Mouse (Mus musculus): ENCODE data around the gene Srpr.

The Srpr gene

DNA sequence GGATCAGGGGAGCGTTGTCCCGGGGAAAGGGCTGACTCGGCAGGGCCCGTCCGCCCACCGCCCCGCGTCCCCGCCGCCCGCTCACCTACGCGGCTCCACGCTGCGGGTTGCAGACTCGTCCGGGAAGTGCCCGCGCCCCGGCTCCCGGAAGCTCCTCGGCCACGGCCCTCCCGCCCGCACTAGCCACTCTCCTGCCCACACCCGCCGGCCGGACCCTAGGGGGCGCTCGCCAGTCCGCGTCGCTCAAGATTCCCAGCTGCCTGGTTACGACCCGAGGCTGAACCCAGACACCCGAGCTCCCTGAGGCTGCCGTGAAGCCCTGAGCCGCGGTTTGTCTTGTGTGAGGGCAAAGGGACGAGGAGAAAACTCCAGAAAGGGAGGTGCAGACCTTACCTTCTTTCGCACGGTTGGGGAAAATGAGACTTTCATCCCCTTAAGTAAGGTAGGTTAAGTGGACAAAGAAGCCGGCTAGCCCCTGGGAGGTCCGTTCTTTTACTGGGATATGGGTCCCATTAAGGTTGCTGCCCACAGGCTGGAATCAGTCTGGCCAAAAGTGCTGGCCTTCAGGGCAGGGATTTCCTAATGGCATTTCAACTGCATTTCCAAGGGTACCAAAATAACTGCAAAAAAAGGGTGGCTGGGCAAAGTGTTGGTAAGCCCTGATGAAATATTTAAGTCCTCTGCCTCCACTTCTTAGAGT is at the start of gene Srpr, which contains the start of gene Tirap:
TSS of gene Srpr (plus strand) at position 404 of the 700 bp plus-strand sequence.
TSS of gene Tirap (minus strand) at position 520 of the 700 bp plus-strand sequence.
- DNase-seq (ENCODE audit: low spot score in 2 of 2): peak; percentile 85 to 90

DNA sequence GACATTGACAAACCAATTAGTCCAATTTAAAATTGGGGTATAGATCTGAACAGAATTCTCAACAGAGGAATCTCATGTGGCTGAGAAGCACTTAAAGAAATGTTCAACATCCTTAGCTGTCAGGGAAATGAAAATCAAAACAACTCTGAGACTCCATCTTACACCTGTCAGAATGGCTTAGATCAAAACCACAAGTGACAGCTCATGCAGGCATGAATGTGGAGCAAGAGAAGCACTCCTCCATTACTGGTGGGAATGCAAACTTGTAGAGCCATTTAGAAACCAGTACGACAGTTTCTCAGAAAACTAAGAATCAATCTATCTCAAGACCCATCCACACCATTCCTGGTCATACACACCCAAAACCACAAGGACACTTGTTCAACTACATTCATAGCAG is 47.1 kb upstream of the Srpr start:
- no peak for DNase-seq (ENCODE audit: low spot score in 2 of 2)

DNA sequence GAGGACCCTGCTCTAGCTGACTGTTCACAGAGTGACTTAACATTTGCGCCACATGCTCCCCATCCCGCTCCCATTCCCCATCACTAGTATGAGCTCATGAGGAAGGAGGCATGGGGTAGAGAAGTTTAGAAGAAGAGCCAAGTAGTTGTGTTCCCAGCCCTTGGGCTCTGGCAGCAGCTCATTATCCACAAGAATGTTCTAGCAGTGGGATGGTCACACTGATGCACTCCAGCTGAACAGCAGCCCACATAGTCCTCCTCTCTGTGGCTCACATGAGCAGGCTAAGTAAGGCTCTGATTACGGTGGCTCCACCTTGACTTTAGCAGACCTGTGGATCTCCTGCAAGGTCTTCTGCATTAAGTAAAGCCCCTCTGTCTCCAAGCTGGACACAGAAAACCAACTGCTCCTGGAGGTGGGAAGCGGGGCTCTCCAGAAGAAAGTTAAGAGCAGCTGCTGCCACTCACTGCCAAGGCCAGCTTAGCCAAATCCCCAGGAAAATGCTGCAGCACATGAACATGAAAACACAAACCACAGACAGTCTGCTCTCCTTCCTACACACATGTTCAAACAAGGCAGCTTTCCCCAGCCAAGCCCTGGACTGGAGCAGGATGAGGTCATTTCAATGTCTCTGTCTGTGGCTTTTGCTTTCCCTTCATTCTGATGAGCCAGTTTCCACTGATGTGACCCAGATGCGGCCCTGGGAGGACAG is 43.8 kb upstream of the Srpr start:
- DNase-seq (ENCODE audit: low spot score in 2 of 2): no peak

DNA sequence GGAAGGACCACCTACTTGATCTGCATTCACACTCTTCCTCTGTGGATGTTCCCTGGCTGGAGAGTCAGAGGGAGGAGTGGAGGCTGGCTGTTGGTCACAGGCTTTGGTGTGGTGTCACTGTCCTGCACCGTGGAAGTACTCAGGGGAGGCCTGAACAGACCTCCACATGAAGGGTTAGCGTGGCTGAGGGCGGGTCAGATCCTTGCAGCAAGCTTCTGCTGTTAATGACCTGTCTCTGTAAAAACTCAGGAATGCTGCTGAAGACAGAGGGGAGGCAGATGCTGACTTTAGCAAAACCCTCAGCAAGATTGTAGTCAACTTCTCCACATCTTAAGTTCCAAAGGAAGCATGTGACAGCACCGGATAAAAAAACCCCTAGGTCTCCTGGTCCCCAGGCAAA is 43.1 kb upstream of the Srpr start:
- DNase-seq (ENCODE audit: low spot score in 2 of 2): no peak

DNA sequence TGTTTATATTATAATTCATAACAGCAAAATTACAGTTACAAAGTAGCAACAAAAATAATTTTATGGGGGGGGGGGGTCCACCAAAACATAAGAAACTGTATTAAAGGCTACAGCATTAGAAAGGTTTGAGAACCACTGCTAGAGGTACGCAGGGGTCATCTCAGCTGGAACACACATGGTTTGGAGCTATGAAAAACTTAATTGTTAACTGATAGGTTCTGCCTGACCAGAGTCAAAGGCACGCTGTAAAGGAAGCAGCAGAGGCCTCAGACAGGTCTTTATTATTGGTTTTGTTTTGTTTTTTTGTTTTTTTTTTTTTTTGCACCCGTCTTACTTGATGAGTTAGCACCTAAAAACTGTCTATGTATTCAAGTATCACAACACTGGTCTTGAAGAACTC is 41.5 kb upstream of the Srpr start:
- no peak for DNase-seq (ENCODE audit: low spot score in 2 of 2)

DNA sequence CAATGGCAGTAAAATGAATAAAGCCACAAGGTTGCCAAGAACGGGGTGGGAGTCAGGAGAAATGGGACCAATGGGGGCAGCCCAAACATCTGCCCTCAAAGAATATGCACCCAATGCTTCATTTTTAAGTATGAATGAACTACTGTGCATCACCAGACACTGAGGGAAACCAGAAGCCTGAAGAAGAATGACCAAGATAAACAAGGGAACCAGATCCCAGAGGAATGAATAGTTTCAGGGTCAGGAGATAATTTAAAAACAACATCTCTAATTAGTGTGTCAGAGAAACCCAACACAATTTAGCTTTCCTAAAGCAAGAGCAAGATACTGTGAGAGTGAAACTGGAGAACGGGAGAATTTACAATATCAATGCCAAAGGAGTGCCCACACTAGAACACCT is 39.3 kb upstream of the Srpr start:
- DNase-seq (ENCODE audit: low spot score in 2 of 2): no peak

DNA sequence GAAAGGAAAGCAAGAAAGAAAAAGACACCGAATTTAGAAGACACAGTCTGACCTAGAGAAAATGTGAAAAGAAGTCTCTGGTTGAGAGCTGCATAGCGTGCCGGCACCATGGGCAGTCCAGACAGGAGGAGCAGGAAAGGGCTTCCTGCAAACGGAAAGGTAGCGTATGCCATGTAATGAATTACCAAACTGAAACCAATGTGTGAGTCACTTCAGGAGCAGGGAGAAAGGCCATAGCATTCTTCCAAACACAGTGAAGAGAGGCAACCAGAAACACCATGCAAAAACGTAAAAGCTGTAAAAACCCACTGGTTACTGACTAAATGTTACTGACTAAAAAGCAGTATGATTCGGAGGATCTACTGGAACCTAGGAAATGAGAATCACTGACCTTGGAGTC is 38.3 kb upstream of the Srpr start:
- no peak for DNase-seq (ENCODE audit: low spot score in 2 of 2)

DNA sequence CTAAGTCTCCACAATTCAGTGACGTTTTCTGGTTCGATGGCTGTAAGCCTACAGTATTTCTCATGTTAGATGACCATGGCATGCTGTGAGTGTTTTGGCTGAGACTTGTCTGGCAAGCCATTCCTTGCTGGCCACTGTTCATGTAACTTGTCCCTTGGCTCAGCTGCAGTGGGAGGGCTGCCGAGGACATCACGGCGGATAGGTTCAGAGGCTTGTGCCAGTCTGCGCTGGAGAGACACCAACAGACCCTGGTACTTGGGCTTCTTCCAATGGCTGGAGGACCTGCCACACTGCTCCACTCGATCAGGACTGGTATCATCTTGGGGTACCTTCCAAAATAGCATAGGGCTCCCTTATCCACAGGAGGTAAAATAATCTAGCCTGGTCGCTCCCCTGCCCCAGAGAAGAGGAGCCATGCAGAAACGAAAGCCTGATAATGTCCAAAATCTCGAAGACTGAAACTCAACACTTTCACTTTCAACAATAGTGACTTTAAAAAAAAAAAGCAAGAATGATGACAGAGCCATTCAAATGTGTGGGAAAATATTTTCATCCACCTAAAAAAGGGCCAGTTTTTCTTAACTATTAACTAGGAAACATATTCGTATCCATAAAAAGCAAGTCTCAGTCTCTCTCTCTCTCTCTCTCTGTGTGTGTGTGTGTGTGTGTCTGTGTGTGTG is 36.8 kb upstream of the Srpr start:
- no peak for DNase-seq (ENCODE audit: low spot score in 2 of 2)

DNA sequence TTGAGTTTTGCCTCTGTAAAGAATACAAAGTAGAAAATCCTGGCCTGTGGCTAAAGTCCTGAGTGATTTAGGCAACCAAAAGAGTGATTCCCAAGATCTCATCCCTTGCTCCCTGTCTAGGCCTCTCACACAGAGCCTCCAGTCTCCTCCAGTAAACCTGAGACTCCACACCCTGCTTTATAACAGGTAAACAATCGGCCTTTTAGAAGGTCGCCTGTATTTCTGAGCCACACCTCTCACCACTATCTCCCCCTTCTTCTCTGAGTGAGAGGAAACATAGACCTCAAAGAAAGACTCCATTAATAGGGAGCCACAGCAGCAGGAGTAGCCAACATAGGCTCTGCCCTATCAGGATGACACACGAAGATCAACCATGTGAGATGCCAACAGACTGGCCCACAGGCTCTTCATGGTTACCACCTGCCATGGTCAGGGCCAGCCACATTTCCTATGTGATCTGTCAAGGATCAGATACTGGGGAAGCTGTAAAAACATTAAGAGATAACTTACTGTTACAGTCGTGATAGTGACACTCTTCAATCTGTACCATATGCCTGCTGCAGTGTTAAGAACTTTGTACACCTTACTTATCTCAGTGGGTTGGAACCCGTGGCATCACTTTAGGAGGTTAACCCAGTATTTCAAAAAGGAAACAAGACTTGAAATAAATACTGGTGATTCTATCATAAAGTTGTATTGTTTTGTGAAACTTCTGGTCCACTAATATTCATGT is 35.7 kb upstream of the Srpr start:
- no peak for DNase-seq (ENCODE audit: low spot score in 2 of 2)

DNA sequence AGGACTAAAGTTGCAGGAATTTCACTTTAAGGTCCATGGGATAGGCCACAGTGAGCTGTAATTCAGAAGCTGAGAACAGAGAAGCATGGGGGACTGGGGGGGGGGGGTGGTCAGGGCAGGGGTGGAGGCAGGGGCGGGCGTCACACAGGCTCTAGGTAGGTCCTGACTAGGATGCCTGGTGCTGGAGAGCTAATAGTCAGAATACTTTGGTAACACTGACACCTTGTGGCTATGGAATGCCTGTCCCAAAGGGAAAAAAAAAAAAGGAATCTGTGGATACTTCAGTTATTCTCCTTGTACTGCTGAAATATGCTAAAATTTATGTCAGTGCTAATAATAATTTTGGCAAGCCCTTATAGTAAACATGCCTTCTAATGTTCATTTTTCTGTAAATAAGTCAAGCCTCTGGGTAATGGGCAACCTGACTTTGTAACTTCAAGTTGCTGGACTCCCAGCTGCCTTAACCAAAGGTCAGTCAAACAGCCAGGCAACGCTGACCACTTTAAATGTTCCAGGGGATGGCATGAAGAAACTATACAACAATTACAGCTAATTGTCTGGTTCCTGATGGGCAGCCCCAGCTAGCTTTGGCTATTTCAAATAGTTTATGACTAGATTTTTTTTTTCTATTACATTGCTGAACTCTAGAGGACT is 33.7 kb upstream of the Srpr start:
- DNase-seq (ENCODE audit: low spot score in 2 of 2): no peak

DNA sequence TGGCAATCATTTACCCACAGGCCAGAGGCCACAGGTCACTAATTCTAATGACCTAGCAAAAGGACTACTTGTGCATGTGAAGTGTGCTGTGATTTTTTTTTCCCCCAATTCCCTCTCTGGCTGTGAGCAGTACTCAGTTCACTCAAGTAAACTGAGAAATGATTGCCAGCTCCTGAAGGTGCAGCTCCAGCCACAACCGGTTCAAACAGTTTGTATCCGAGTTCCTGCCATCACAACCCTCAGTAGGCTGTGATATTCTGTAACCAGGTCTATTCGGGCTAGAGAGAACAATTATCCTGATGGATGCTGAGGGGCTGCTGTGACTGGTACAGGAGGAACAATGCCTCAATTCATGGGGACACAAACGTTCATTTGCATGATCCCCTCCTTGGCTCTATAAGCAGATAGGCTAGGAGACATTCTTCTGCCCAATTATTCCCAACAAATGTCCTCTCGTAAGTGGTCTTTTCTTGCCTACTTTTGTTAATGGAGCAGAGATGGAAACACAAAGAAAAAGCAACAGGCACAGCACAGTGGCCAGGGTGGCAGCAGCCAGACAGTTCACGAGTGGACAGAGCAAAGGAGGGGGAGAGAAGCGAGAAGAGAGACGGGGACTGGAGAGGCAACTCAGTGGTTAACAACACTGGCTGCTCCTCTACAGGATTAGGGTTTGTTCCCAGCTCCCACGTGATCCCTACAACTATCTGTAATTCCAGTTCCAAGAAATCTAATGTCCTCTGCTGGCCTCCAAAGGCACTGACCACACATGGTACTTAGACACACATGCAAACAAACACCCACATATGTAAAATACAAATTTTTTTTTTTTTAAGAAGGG is 33.0 kb upstream of the Srpr start:
- no peak for DNase-seq (ENCODE audit: low spot score in 2 of 2)

DNA sequence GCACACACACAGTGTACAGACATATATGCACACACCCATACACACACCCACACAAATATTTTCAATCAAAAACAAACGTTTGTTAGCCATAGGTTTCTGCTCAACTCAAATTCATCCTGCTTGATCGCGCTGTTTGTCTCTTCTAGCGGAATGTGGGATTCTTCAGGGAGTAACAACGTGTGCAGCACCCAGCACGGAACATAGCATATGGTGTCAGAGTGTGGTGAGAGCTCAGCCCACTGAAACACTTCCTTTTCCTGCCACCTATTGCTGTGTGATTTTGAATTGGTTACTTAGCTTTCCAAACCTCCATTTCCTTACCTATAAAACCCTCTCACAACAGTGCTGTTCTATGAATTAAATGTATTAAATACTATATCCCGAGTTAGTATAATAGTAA is 29.9 kb upstream of the Srpr start:
- no peak for DNase-seq (ENCODE audit: low spot score in 2 of 2)

DNA sequence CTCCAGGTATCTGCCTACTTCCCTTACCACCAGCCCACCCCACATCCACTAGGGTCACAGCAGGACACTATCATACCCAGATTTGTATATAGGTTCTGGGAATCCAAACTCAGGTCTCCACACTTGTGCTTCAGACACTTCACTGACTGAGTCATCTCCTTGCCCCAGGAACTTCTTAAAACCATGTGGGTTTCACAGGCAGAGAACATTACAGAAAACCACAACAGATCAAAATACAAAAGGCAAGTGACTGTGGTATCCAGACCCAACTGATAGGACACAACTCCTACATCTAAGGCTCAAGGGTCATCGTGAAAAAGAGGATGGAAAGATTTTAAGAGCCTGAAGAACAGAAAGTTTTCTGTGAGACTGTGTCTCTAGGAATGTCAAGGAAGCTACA is 26.6 kb upstream of the Srpr start:
- no peak for DNase-seq (ENCODE audit: low spot score in 2 of 2)

DNA sequence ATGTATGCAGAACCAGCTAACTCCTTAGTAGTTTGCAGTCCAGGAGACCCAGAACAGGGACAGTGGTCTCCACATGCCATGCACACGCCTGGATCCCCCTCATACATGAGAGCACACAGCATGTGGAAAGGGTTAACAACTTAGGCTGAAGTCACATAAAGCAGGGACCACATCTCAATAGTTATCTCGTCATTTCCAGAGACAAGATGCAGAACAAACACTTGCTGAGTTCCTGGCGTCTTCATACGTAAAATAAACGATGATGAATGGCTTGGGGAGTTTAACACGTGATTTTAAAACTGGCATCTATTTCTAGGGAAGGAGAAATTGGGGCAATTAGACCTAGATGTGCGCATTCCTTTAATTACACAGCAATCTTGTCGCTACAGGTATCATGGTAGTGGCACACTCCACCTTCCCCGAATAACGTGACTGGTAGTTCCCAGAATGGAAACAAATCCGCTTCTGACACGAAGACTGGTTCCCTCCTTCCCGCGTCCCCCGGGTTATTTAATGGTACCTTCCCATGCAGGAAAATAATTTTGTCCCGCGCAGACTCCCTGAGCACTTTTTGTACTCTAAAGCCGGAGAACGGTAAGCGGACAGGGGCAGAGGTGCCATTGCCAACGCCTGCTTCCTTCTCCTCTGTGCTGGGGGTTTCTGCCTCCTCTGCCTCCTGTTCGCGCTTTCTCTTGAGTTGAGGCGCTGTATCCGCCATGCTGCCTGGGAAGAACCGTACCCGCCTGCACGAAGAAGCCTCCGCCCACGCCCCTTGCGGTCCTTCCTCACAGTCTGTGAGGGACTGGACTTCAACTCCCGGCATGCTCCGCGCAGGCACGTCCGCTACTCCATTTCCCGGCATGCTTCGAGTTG is 24.5 kb upstream of the Srpr start, which contains the start of gene Dcps:
TSS of gene Dcps (minus strand) at position 811 of the 873 bp plus-strand sequence.
- peak; percentile 79 to 88 for DNase-seq (ENCODE audit: low spot score in 2 of 2)

DNA sequence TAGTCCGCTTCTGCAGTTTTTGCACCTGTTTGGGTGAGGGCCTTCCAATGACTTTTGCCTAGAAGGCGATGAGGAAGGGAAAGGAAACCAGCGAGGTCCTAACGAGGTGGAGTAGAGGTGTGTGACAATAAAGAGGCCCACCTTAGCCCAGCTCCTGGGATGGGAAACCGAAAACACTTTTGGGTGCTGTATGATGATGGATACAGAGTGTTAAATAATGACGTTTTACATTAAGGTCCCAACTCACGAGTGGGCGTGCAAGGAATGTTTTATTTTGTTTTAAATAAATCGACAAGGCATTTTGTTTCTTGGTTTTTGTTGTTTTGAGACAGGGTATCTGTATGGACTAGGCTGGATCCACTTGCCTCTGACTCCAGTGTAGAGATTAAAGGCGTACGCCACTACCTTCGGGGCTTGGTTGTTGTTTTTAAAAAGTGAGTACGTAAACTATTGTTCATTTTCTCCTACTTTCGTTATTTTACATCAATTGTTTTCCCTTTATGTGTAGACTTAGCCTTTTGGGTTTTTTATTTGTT is 23.8 kb upstream of the Srpr start:
- DNase-seq (ENCODE audit: low spot score in 2 of 2): no peak

DNA sequence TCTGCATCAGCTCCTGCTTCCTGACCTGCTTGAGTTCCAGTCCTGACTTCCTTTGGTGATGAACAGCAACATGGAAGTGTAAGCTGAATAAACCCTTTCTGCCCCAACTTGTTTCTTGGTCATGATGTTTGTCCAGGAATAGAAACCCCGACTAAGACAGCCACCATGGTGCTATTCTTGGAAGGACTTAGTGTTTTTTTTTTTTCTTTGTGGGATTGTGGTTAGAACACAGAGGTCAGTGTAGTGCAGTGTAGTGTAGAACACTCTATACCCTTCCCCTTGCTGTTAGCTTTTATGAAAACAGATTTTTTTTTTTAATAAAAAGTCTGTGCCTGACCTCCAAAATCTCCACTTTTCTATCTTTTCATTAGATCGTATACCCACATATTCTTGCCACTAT is 17.1 kb upstream of the Srpr start:
- DNase-seq (ENCODE audit: low spot score in 2 of 2): no peak

DNA sequence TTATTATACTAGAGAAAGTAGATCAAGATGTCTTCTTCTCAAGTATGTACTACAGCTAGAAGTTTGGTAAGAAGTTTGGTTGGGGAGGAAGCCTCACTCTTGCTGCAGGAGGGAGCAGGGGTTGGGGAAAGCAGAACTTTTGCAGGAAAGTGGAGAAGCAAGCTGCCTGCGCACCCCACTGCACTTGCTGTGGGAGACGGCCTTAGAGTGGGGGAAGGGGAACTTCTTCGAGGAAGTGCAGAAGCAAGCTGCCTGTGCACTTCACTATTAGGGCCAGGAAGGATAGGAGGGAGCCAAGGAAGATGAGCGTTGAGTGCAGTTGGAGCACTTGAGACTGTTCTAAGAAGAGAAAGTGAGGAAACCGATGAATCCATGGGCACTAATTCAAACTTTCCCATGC is 16.6 kb upstream of the Srpr start:
- no peak for DNase-seq (ENCODE audit: low spot score in 2 of 2)

DNA sequence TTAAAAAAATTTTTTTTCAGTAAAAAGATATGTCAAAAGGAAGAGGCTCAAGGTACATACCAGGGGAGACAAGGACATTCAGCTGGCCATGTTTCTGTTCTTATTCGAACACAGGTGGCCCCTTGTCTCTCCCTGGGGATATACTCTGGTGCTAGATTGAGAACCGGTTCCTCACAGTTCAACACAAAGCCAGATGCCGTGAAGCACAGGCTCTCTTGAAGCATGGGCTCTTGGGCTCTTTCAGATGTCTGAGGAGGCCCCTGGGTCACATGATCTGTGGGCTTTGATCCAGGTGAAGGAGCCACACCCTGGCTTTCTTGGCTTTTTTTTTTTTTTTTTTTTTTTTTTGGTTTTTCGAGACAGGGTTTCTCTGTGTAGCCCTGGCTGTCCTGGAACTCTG is 13.5 kb upstream of the Srpr start:
- no peak for DNase-seq (ENCODE audit: low spot score in 2 of 2)

DNA sequence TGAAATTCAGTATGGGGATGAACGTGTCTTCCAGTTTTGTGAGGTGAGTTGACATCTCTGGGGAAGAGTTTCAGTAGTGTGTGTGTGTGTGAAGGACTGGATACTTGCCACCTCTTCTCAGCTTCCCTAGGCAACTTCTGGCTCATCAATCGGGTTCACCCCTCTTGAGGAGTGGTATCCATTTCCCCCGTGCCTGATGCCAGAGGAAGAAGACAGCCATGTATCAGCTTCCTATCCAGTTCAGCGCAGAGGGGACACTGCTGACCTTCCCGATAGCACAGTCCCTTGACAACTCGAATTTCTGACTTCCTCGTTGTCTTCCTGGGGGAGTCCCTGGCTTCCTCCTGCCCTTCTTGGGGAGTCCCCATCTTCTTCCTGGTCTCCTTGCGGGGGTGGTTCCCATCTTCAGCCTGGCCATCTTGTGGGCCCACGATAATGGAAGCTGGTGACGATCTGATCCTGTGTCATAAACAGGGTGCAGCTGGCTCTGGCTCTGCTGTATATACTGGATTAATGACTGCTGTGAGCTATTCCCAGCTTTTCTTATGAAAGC is 12.5 kb upstream of the Srpr start:
- no peak for DNase-seq (ENCODE audit: low spot score in 2 of 2)
